Mouse (Mus musculus) heart, adult 18-20 months (tissue): ENCODE results near the gene Ap1s1. TPM values are rescaled to one million over a fixed set of nuclear protein-coding genes. Genes with fewer than 3 reads are reported as not detected.

Source experiments
- DNase-seq, 2 experiments: peaks; one replicate each; pipeline ENCODE4 v3.0.0; 2021 to 2022; ENCODE audit warnings: mixed read lengths in 1 of 2
- total RNA-seq, 2 experiments: library from RNA; stranded (reverse); gene quantifications; 2 replicates each; pipeline ENCODE4 v1.2.3; 2021

Gene Ap1s1
- total RNA-seq, 2 experiments from 2014 or later = 37.5 to 40.2 TPM

DNA sequence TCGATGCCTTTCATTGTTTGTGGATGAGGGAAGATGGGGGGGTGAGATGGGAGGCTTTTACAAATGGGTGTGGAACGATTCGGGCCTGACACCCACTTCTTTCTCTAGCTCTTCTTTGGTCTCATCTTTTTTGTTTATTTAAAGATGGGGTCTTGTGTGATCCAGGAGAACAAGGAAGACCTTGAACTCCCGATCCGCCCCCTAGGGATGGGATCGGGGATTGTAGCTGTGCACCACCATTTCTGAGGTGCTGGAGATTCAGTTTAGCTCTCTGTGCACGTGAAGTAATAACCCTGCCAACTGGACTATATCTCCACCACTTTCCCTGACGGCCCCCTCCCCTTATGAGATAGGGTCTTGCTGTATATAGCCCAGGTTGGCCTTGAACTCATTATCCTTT lies 20.0 kb upstream of the Ap1s1 start:
- DNase-seq = no peak

DNA sequence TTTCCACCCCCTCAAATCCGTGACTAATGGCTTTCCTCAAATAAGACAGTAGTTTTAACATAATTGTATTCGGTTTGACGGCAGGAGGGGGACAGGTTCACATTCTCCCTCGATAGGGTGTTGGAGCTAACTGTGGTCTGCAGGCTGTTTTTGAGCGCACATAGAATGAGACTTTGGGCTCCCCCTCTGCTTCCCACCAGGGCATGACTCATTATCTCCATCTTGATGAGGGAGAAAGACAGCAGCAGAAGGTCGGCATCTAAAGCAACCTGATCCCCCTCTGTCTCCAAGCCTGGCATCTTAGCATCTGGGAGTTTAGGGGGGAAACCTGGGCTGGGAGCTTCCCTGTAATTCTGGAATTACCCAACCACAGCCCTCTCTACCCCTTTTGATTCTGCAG lies 19.5 kb upstream of the Ap1s1 start:
- no peak for DNase-seq

DNA sequence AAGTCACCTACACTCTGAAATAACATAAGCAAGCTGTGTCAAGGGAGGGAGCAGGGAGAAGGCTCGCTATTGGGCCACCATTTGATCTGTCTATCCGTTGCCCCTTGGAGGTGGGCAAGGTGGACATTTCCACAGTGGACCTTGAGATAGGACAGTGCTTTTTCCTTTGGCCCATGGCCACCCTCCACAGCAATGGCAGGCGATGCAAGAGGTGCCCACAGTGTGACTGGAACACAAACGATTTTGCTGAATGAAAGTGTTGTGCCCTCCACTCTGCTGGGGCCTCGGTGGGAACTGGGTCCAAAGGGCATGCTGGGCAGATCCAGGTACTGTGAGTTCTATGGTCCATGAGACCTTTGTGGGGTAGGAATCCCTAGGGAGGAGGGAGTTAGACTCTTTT lies 16.7 kb upstream of the Ap1s1 start:
- DNase-seq = no peak

DNA sequence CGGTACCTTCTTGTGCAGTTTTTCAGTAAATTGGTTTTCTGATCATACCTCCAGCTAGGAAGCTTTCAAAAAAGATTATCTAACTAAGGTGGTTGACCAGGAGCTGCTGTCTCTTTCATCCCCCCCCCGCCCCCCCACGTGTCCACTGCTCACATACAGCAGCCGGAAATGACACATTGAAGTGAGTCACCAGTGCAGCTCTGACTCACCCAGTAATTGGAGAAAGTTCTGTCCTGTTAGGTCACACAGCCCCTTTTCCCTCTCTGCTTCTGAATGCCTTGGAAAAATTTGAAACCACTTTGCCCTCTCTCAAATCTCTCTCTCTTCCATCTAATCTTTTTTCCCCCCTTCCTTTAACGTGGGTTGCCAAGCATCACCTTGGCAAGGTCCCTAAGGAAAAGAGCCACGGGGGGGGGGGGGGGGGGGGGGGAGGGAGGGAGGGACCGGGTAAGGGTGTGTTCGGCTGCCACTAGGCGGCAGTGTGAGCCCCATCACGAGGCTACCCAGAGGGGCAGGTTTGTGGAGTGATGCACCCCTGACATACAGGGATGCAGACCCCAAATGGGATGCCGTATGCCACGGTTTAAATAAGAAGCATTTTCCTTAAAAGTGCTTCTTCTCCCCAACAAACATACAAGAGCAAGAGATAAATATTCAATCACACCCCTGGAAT lies 16.0 kb upstream of the Ap1s1 start:
- peak; percentile 63 to 80 for DNase-seq

DNA sequence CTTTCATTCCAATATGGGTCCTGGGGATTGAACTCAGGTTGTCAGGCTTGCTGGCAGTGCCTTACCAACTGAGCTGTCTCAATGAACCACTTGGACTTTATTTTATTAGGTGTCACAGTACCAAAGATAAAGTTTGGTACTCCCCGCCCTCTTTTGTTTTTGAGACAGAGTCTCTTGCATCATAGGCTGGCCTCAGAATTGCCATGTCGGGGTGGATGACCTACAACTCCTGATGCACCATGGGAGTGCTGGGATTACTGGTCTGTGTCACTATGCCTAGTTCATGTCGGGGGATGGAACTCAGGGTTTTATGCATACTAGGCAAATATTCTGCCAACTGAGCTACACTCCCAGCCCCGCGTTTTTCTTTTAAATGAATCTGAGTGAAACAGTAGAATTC lies 8.9 kb upstream of the Ap1s1 start:
- no peak for DNase-seq

DNA sequence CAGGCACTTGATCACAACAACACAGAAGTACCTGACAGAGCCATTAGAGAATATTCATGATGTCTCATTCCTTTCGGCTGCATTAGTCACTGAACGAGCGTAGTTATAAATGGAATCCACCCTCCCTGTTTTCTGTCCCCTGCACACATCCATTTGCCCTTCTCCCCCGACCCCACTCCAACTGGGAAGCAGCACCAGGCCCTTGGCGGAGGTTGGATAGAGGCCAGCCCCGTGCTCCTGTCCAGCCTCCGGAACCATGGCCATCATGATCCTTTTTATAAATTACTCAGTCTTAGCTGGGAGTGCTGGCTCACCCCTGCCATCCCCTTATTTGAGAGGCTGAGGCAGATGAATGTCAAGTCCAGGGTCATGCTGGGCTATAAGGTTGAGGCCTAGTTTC lies 8.4 kb upstream of the Ap1s1 start:
- no peak for DNase-seq

DNA sequence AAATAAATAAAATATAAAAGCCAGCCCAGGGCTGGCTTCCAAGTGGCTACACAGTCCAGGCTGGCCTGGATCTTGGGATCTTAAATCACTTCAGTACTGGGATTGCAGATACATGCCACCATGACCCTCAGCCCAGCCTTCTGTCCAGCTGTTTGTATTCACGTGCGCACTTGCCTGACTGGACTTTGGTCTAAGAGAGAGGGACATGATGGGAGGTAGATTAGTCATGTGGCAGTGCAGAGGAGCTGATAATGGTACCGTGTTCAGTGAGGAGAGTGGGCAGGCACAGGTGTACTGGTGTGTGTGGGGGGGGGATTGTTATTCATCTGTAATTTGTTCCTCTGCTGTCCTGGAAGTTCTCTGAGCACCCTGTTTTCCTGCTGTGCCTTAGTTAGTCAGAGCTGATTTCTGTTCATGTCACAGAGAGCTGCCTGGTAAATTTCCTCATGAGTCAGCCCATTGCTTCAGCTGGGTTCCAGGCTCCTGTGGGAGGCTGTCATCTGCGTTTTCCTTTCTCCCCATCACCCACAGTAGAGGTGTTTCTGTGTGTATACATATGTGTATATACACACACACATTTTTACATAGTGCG lies 6.1 kb upstream of the Ap1s1 start:
- DNase-seq = no peak

DNA sequence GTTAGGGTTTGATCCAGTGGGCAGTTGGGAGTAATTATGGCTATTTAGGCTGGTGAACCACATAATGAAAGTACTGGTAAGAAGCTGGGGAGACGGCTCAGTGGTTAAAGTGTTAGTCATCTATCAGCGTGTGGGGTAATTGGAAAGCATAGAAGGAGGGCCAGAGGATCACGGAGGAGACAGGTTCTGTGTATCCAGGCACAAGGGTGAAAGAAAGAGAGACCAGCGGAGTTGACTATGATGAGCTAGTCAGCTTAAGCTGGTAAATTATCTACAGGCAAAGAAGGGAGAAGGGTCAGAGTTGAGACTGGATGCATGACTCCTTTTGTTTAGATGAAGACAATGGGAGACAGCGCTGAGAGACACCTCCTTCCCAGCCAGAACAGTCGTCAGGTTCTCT lies 5.2 kb upstream of the Ap1s1 start:
- DNase-seq = no peak

DNA sequence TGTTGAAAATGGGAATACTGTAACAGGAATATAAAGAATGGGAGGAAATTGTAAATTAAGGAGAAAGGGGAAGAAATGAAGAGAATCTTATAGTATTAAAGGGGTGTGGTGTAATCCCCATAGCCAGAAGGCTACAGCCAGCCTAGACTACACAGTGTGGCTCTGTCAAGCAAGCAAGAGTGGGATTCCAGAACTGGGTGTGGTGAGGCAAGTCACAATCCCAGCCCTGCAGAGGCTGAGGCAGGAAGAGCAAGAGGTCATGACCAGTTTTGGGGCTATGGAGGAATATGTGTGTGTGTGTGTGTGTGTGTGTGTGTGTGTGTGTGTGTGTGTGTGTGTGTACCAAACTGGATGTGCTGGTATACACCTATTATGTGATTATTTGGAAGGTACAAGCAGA lies 1.1 kb upstream of the Ap1s1 start:
- DNase-seq = no peak

DNA sequence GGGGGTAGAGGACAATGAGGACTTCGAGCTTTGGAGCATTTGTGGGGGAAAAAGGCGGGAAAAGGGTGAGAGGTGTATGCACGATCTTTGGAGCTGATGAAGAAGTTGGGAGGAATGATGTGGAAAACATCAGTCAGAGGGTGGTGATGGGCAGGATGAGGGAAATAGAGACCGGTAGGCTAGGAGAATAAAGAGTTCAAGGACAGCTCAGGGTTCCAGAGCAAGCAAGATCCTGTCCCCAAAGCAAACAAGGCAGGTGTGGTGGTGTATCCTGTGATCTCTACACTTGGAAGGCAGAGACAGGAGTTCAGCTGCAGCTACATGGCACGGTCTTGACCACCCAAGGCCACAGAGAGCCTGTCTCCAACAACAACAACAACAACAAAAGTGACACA lies 386 bp upstream of the Ap1s1 start:
- no peak for DNase-seq

DNA sequence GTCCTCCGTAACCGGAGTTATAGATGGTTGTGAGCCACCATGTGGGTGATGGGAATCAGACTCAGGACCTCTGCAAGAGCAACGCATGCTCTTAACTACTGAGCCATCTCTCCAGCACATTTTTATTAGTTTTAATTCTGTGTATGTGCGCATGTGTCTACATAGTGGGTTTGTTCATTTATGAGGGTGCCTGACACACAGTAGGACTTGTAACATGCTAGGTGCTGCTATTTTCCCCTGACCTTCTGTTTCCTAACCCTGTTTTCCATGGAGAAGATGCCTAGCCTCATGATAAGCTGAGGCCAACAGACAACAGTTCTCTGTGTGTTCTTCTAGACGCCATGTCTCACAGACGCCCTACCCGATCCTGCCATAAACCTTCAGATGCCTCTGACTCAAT lies 1.9 kb downstream of the Ap1s1 start:
- no peak for DNase-seq

DNA sequence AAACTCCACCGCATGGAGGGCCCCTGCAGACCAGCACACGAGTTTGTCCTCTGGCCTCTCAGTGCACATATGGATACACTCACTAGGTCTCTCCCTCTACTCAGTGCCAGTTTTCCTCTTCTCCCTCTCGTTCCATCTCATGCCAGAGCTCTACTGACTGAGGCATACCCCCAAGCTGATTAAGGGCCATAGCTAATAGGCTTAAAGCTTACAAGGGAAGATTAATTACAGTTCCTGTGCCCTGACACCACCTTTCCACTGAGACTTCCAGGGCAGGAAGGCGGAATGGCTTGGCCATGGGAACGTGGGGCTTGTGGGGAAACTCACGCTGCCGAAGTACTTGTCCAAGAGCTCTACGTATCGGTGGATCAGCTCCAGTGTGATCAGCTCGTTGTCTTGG lies 4.5 kb downstream of the Ap1s1 start:
- no peak for DNase-seq

DNA sequence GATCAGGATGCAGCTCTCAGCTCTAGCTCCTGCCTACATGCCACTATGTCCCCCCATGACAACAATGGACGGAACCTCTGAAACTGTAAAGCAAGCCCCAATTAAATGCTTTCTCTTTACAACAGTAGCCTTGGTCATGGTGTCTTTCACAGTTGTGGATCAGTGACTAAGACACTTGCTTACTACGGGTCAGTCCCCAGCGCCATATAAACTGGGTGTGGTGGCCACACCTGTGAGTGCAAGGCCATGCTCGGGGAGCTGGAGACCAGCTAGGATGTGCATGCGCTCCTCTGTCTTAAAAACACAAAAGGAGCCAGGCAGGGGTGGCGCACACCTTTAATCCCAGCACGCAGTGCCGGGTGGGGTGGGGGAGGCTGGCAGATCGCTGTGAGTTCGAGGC lies 6.5 kb downstream of the Ap1s1 start:
- no peak for DNase-seq

DNA sequence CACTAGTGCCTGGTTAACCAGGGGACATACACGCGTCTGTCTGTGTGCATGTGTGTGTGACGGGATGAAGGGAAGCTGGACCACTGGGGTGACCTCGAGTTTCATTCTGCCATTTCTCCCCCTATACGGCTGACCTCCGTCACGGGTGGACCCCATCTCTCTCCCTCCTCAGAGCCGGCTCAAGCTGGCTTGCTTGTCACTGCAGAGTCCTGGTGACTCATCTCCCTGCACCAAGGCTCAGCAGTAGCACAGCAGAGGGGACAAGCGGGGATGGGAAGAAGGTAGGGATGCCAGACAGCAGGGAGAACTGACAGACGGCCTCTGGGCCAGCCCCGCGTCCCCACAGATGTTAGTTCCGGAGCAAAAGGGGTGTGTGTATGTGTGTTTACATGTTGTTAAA lies 9.7 kb downstream of the Ap1s1 start:
- DNase-seq = no peak

DNA sequence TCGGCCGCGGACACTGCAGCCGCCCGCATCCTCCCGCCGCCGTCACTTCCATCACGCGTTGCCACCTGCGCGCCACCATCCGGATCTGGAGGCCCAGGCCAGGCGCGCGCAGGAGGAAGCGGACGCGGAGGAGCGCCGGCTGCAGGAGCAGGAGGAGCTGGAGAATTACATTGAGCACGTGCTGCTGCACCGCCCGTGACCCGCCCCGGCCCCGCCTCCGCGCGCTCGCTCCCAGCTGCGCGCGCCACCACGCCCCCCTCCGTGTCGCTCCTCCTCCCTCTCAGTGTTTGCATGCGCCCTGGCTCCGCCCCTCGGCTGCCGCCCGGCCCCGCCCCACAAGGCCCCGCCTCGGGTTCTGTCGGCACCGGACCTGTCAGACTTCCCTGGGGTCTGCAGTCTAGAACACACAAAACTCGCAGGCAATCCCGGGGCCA lies 13.3 kb downstream of the Ap1s1 start:
- DNase-seq = peak; percentile 92

DNA sequence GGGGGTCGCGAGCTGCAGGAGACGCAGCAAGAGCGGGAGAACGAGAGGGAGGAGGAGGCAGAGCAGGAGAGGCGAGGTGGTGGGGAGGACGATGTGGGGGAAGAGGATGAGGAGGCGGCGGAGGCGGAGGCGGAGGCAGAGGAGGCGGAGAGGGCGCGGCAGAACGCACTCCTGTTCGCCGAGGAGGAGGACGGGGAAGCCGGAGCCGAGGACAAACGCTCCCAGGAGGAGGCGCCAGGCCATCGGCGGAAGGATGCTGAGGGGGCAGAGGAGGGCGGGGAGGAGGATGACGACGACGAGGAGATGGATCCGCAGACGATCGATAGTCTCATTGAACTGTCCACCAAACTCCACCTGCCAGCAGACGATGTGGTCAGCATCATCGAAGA lies 13.9 kb downstream of the Ap1s1 start:
- peak; percentile 19 to 23 for DNase-seq

DNA sequence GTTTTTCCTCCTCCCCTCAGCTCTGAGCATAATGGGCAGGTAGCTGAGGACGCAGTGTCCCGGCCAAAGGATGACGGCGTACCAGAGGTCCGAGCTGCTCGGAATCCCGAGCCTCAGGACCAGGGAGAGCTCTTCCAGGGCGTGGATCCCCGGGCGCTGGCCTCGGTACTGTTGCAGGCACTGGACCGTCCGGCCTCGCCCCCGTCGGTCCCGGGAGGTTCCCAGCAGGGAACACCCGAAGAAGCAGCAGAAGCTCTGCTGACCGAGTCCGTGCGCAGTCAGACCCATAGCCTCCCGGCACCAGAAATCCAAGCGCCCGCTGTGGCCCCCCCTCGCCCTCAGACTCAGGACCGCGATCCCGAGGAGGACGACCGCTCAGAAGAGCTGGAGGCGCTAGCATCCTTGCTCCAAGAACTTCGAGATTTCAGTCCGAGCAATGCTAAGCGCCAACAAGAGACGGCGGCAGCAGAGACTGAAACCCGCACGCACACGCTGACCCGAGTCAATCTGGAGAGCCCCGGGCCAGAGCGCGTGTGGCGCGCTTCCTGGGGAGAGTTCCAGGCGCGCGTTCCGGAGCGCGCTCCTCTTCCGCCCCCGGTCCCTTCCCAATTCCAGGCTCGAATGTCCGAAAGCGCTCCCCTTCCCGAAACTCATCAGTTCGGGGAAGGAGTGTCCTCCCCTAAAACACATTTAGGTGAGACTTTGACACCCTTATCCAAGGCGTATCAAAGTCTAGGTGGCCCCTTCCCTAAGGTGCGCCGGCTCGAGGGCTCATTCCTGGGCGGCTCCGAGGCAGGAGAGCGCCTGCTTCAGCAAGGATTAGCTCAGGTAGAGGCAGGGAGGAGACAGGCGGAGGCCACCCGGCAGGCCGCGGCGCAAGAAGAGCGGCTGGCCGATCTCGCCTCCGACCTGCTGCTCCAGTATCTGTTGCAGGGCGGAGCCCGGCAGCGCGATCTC lies 14.6 kb downstream of the Ap1s1 start:
- peak in 1 of 2 experiments; percentile 25 for DNase-seq

DNA sequence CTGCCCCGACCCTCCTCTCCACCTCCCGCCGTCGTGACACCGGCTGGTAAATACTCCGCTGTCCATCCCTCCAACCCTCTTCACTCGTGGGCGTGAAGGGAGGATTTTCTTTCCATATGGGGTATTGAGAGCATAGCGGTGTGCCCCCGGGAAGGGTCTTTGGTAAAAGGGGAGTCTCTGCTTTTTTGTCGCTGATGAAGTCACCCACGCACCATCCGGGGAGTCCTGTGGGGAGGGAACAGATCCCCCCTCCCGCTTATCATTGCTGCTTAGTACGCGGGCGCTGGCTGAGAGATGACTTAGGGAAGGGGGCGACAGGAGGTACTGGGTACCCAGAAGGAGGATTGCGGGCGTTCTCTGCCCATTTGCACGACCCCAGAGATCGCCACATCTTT lies 15.5 kb downstream of the Ap1s1 start:
- DNase-seq = no peak

DNA sequence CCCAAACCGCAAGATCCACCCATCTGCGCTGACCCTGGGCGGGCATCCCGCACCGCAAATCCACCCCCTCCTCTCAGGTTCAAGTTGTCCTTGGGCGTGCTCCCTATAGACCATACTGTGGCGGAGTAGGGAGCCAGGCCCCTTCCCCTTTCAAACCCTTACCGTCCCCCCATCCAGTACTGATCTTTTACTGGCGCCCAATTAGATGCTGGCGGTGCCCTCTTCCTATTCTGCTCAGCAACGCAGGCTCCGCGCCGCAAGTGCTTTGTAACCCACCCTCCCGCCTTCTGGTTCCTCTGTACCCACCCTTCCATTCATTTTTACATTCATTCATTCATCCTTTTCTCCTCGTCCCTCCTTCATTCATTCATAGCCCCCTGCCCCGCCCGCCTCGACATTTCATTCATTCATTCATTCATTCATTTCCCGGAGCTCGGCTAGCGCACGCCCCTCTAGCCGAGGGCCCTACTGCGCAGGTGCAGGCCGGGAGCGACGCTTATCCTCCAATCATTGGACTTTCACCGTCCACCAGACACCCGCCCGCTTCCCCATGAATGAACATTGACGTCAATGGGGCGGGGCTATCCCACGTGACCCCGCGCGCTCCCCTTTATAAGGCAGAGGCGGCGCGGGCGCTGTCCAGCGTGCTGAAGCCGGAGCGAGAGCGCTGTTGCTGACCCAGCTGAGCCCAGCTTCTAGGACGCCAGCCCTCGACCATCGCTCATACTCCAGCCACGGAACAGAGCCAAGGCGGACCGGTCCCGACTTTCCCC lies 16.1 kb downstream of the Ap1s1 start:
- DNase-seq = peak; percentile 92 to 95

DNA sequence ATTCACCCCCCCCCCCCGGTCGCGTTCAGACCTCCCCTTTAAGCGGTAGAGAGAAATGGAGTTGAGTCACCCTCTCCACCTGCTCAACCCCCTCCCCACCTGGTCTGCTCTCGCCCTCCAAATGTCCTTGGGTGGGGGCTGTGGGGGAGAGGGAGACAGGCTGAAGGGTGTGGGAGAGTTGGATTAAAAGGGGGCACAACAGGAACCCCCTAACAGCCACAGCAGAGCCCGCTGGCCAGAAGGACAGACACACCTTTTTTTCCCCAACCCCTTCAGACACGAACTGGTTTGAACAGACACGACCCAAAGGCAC lies 16.7 kb downstream of the Ap1s1 start:
- no peak for DNase-seq

DNA sequence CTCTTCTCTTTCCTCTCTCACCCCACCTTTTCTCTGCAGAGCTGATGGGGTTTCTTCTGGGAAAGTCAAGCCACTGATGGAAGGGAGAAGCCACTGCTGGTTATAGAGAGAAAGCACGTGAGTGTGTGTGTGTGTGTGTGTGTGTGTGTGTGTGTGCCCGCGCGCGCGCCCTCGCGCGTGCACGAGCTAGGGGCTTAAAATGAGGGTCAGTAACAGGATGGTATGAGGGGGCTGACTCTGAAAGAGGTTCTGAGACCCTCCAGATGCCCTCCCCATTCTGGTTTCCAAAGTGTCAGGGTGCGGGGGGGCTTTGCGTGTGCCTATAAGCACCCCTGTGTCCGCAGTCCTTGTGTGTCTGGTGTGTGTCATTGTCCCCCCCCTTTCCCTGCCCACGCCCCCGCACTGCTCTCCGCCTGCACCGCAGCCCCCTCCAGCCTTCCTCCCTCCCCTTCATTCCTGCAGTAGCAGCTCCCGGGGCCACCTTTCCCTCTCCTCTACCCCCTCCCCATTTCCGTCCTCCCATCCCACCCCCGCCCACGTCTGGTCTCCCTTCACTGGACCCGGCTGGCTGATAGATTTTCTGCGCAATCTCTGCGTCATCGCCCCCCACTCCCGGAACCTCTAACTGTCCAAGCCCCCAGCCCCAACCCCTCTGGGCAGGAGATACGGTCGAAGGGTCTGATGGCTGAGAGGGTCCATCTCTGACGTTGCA lies 17.2 kb downstream of the Ap1s1 start:
- no peak for DNase-seq

DNA sequence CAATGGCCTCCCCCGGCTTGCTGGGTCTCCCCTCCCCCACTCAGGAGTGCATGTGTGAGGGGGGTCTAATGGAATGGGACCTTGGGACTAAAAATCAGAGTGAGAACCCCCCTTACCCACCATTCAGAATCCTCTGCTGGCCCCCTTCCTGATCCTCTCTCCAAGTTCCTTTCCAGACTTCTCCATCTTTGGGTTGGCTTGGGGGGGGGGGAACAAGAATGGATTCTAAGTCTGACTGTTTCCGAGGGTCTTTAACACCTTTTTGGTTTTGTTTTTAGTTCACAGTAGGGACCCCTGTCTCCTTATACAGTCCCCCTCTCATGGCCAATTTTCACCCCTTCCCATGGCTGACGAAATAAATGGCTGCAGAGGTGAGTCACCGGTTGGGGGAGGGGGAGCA lies 19.8 kb downstream of the Ap1s1 start, which contains the start of gene Vgf:
TSS of gene Vgf (plus strand) at position 301 of the 400 bp plus-strand sequence.
- no peak for DNase-seq
